In genomic region chr9:102951091-102951994, GRCm38 (mm10) we compare ENCODE assay signal across 17 mouse cellular contexts. TPM values are rescaled to one million over a fixed set of nuclear protein-coding genes. Genes with fewer than 3 reads are reported as not detected.
DNase-seq lines count a peak whose midpoint lies in the region; ATAC-seq and TF ChIP-seq lines count a peak whose summit lies in the region.
"Had no signal": no experiment of that assay in that cellular context is flagged by ENCODE, and none has a peak within 500 bp of the region (broad histone marks: within the 10 kb centered on the region; RNA-seq: fewer than 3 reads in every experiment).

No protein-coding gene starts in this region.

- POLR2A ChIA-PET in Patski (lab: Charles Lee) = interaction anchor here (0.8 to 1.1 kb wide), 2 partner anchors 11 to 72 kb away, joined by 3 read pairs; no protein-coding TSS in a partner anchor

- DNase-seq in kidney, adult 11 months = peak; percentile 6
- DNase-seq in kidney, adult 18-20 months = no peak
- peak; percentile 28 to 48 for DNase-seq in kidney, postnatal 4 days
- no peak for DNase-seq in kidney, postnatal 14 days
- peak; percentile 91 for DNase-seq in Patski (ENCODE audit: low read depth, low spot score)
- DNase-seq in yolk sac, embryonic 10.5 days (ENCODE audit: low spot score) = peak; percentile 43
- DNase-seq in cerebellum, adult 9-11 months = no peak
- DNase-seq: adrenal gland, adult 8-10 months; adrenal gland, postnatal 36 days; cerebellum, adult 2 months; cerebellum, postnatal 14 days; embryo, embryonic 11 days; heart, postnatal 36 days had no signal

- CTCF ChIA-PET in Patski (lab: Charles Lee) = interaction anchor here (1.4 kb wide), 2 partner anchors 21 to 22 kb away, joined by 3 read pairs; no protein-coding TSS in a partner anchor

- TF ChIP-seq CTCF in Patski (IDR thresholded peaks at IDR 0.05) = peak; percentile 6

- peak; percentile 94 for ATAC-seq in Patski
- ATAC-seq: forebrain, embryonic 15.5 days had no signal

- H3K27me3 ChIP-seq in Patski = no peaks in the 10 kb centered on the region
- H3K27me3 ChIP-seq: embryonic facial prominence, embryonic 12.5 days; forebrain, embryonic 15.5 days; heart, embryonic 13.5 days; hindbrain, embryonic 15.5 days had no signal

- in situ Hi-C loops in Patski (cut with MboI; ENCODE audit: low pct_unique_long_range_greater_than_20kb) = no loop called here

RNA-seq across cellular contexts. Expression of gene Slco2a1, which starts 37.2 kb away (rescaled TPM):
- 14.9 TPM for polyA plus RNA-seq in Patski (2021)

Comparison
In these comparisons a context has a peak if more than half of its experiments do, and no peak if none do; other contexts are left out.
1. DNase-seq: peak in kidney, adult 11 months (single experiment), kidney, postnatal 4 days (2 of 2), Patski (single experiment) and yolk sac, embryonic 10.5 days (single experiment); none in kidney, adult 18-20 months (single experiment), kidney, postnatal 14 days (single experiment) and cerebellum, adult 9-11 months (single experiment).